Mouse (Mus musculus) liver, embryonic 13.5 days (tissue): ENCODE results near the gene Gga2. TPM values are rescaled to one million over a fixed set of nuclear protein-coding genes. Genes with fewer than 3 reads are reported as not detected.

Source experiments
- ATAC-seq: fragments of 200-750 bp; cut with Nextera tagmentation; 2 replicates; pipeline ENCODE4 v1.8.0; 2017; ENCODE audit warnings: low read depth, mild to moderate bottlenecking, moderate number of reproducible peaks, moderate library complexity
- DNase-seq: peaks from one replicate; pipeline ENCODE4 v3.0.0; 2022
- H3K27ac ChIP-seq: fragments of 300-500 bp; sonication (generic); 2 replicates; pipeline ENCODE4 v1.5.1; 2015; ENCODE audit warnings: moderate library complexity, mild to moderate bottlenecking, inconsistent platforms
- H3K27me3 ChIP-seq: fragments of 300-500 bp; sonication (generic); 2 replicates; pipeline ENCODE4 v1.6.1; 2015; ENCODE audit warnings: mild to moderate bottlenecking, inconsistent platforms
- H3K36me3 ChIP-seq: fragments of 300-500 bp; sonication (generic); 2 replicates; pipeline ENCODE4 v1.6.1; 2015; ENCODE audit warnings: mild to moderate bottlenecking, inconsistent platforms
- H3K4me1 ChIP-seq: fragments of 300-500 bp; sonication (generic); replicated peaks from 2 replicates; pipeline ENCODE4 v1.6.1; 2015; ENCODE audit warnings: inconsistent platforms
- H3K4me2 ChIP-seq: fragments of 300-500 bp; sonication (generic); 2 replicates; pipeline ENCODE4 v1.6.1; 2015; ENCODE audit warnings: inconsistent platforms, mild to moderate bottlenecking, moderate library complexity
- H3K4me3 ChIP-seq: fragments of 300-500 bp; sonication (generic); replicated peaks from 2 replicates; pipeline ENCODE4 v1.5.1; 2015; ENCODE audit warnings: mild to moderate bottlenecking, inconsistent platforms
- H3K9ac ChIP-seq: fragments of 300-500 bp; sonication (generic); 2 replicates; pipeline ENCODE4 v1.6.1; 2015; ENCODE audit warnings: mild to moderate bottlenecking, inconsistent platforms
- H3K9me3 ChIP-seq: fragments of 300-500 bp; sonication (generic); replicated peaks from 2 replicates; pipeline ENCODE4 v1.6.1; 2016; ENCODE audit warnings: inconsistent platforms
- WGBS: fragments of 180-500 bp; shearing (Covaris S2); methylation state at CpG from one replicate; pipeline ENCODE4 v1.1.7; 2015; ENCODE audit not compliant: insufficient replicate concordance; 5-methylcytosine and 5-hydroxymethylcytosine counted together
- polyA plus RNA-seq: library from polyadenylated mRNA; unstranded; fragments of >200 nt; fragmentation: Nextera tagmentation; extraction: Ambion mirVana; gene quantifications from 2 replicates; pipeline ENCODE4 v1.2.1, GENCODE M21; 2015

Gene Gga2
- 39.7 and 41.9 TPM in 2 replicates for polyA plus RNA-seq

GRCm38 (mm10) chr7:122020667-122021354 is at the start of gene Gga2:
Gene Gga2 (minus strand): TSS chr7:122021222.
- DNase-seq (peak; percentile 87), ATAC-seq (peak; percentile 76)
- Histone ChIP-seq H3K4me1 (peaks cover 61% of the 10 kb centered on the region), H3K27ac (peak within 1 kb of the TSS; percentile 89), H3K4me3 (peak within 1 kb of the TSS; percentile 83), H3K36me3 (no peaks in the 10 kb centered on the region), H3K27me3 (no peaks in the 10 kb centered on the region), H3K9me3 (no peaks in the 10 kb centered on the region), H3K9ac (peak within 1 kb of the TSS; percentile 87), H3K4me2 (peak within 1 kb of the TSS; percentile 99)
- under 1% methylated on average over 50 of the region's 50 CpGs for WGBS

GRCm38 (mm10) chr7:122067517-122068381 is 46.7 kb upstream of the Gga2 start:
- Histone ChIP-seq H3K4me2 (peak overlapping the region; percentile 96), H3K4me3 (peak overlapping the region; percentile 99), H3K27me3 (no peaks in the 10 kb centered on the region), H3K4me1 (peaks cover 41% of the 10 kb centered on the region), H3K9me3 (no peaks in the 10 kb centered on the region), H3K27ac (peak overlapping the region; percentile 80), H3K36me3 (peaks cover 30% of the 10 kb centered on the region), H3K9ac (peak overlapping the region; percentile 94)
- peak; percentile 9 for DNase-seq
- ATAC-seq = peak; percentile 11
- 1% methylated on average over 58 of the region's 58 CpGs for WGBS

GRCm38 (mm10) chr7:122066945-122067516 is 46.0 kb upstream of the Gga2 start, which contains the start of the genes Ubfd1 and Ears2:
Gene Ubfd1 (plus strand): TSS chr7:122067175.
Gene Ears2 (minus strand): TSS chr7:122067263.
- peaks cover 41% of the 10 kb centered on the region for H3K4me1 ChIP-seq
- peak within 1 kb of the TSS; percentile 80 for H3K27ac ChIP-seq
- ATAC-seq (peak; percentile 97), DNase-seq (peak; percentile 93)
- H3K4me2 ChIP-seq = peak within 1 kb of the TSS; percentile 96
- peak within 1 kb of the TSS; percentile 94 for H3K9ac ChIP-seq
- H3K36me3 ChIP-seq = peaks cover 29% of the 10 kb centered on the region
- no peaks in the 10 kb centered on the region for H3K9me3 ChIP-seq
- under 1% methylated on average over 60 of the region's 60 CpGs for WGBS
- peak within 1 kb of the TSS; percentile 99 for H3K4me3 ChIP-seq
- H3K27me3 ChIP-seq = no peaks in the 10 kb centered on the region

- peaks cover 41% of the 10 kb centered on the region for H3K4me1 ChIP-seq
- peak overlapping the region; percentile 96 for H3K4me2 ChIP-seq
- H3K27ac ChIP-seq = peak overlapping the region; percentile 80
- WGBS = 6% methylated on average over 31 of the region's 31 CpGs
- DNase-seq (no peak), ATAC-seq (no peak)
- H3K9ac ChIP-seq = peak overlapping the region; percentile 94
- H3K4me3 ChIP-seq = peak overlapping the region; percentile 99
- H3K36me3 ChIP-seq = peaks cover 29% of the 10 kb centered on the region
- no peaks in the 10 kb centered on the region for H3K27me3 ChIP-seq
- no peaks in the 10 kb centered on the region for H3K9me3 ChIP-seq
These were observed 45.3 kb upstream of the Gga2 start for GRCm38 (mm10) chr7:122066102-122066944.

GRCm38 (mm10) chr7:122065656-122066055 is 44.6 kb upstream of the Gga2 start:
- Histone ChIP-seq H3K9ac (peak overlapping the region; percentile 94), H3K36me3 (peaks cover 24% of the 10 kb centered on the region), H3K4me3 (peak overlapping the region; percentile 99; the same call in 1 of the 2 replicates), H3K4me2 (peak overlapping the region; percentile 96), H3K27me3 (no peaks in the 10 kb centered on the region), H3K4me1 (peaks cover 41% of the 10 kb centered on the region), H3K9me3 (no peaks in the 10 kb centered on the region), H3K27ac (peak overlapping the region; percentile 80)
- WGBS = 59% methylated on average over 1 of the region's 1 CpGs
- ATAC-seq (no peak), DNase-seq (no peak)

- Histone ChIP-seq H3K9ac (no peak overlapping the region), H3K27ac (no peak overlapping the region), H3K4me2 (no peak overlapping the region), H3K9me3 (no peaks in the 10 kb centered on the region), H3K27me3 (no peaks in the 10 kb centered on the region), H3K4me3 (no peak overlapping the region), H3K4me1 (no peaks in the 10 kb centered on the region; the same call in 1 of the 2 replicates), H3K36me3 (peaks cover 53% of the 10 kb centered on the region)
- DNase-seq (no peak), ATAC-seq (0 out of 2 replicates have a peak, but pooled peaks have one; percentile 29)
- 74% methylated on average over 5 of the region's 5 CpGs for WGBS
These were observed 35.6 kb upstream of the Gga2 start for GRCm38 (mm10) chr7:122056633-122057032.

- no peak for DNase-seq
These were observed 29.8 kb upstream of the Gga2 start for GRCm38 (mm10) chr7:122050834-122051233.

GRCm38 (mm10) chr7:122048191-122048590 is 27.2 kb upstream of the Gga2 start:
- no peak overlapping the region for H3K4me2 ChIP-seq
- H3K36me3 ChIP-seq = peaks cover 26% of the 10 kb centered on the region
- no peak for DNase-seq
- no peak overlapping the region for H3K9ac ChIP-seq
- no peak overlapping the region for H3K4me3 ChIP-seq
- no peaks in the 10 kb centered on the region for H3K9me3 ChIP-seq
- 82% methylated on average over 9 of the region's 9 CpGs for WGBS
- no peaks in the 10 kb centered on the region for H3K27me3 ChIP-seq
- peaks cover 34% of the 10 kb centered on the region for H3K4me1 ChIP-seq
- H3K27ac ChIP-seq = no peak overlapping the region
- no peak for ATAC-seq

More at GRCm38 (mm10) chr7:122050834-122051233, 29.8 kb upstream of the Gga2 start:
- ATAC-seq = no peak
- Histone ChIP-seq H3K4me2 (no peak overlapping the region), H3K9me3 (no peaks in the 10 kb centered on the region), H3K36me3 (peaks cover 37% of the 10 kb centered on the region), H3K27me3 (no peaks in the 10 kb centered on the region), H3K4me1 (peaks cover 19% of the 10 kb centered on the region), H3K9ac (no peak overlapping the region), H3K27ac (no peak overlapping the region), H3K4me3 (no peak overlapping the region)
- WGBS = 48% methylated on average over 1 of the region's 1 CpGs

GRCm38 (mm10) chr7:122046813-122047212 is 25.8 kb upstream of the Gga2 start:
- no peak overlapping the region for H3K4me3 ChIP-seq
- H3K4me1 ChIP-seq = peaks cover 34% of the 10 kb centered on the region
- no peaks in the 10 kb centered on the region for H3K27me3 ChIP-seq
- H3K9ac ChIP-seq = peak overlapping the region; percentile 1; the same call in 1 of the 2 replicates
- H3K9me3 ChIP-seq = no peaks in the 10 kb centered on the region
- H3K27ac ChIP-seq = peak overlapping the region; percentile 47
- ATAC-seq = peak; percentile 62
- no peak overlapping the region for H3K4me2 ChIP-seq
- WGBS = 17% methylated on average over 2 of the region's 2 CpGs
- no peak for DNase-seq
- peaks cover 27% of the 10 kb centered on the region for H3K36me3 ChIP-seq

- Histone ChIP-seq H3K4me2 (no peak overlapping the region), H3K36me3 (peaks cover 25% of the 10 kb centered on the region), H3K9me3 (no peaks in the 10 kb centered on the region), H3K27ac (peak overlapping the region; percentile 56; the same call in 1 of the 2 replicates), H3K4me3 (no peak overlapping the region), H3K9ac (no peak overlapping the region), H3K4me1 (peaks cover 34% of the 10 kb centered on the region), H3K27me3 (no peaks in the 10 kb centered on the region)
- ATAC-seq = no peak; the same call in 1 of the 2 replicates
- 19% methylated on average over 1 of the region's 1 CpGs for WGBS
- no peak for DNase-seq
These were observed 24.7 kb upstream of the Gga2 start for GRCm38 (mm10) chr7:122045711-122046110.
